Mouse (Mus musculus): Measurements from ENCODE around the gene Rnf212. TPM values are rescaled to one million over a fixed set of nuclear protein-coding genes. Genes with fewer than 3 reads are reported as not detected.

The Rnf212 gene
- total and polyA plus RNA-seq, 3 experiments = not detected

- H3K9me3 ChIP-seq (replicated peaks; ENCODE audit: low read length) = no peaks in the 10 kb centered on the region
- no peaks in the 10 kb centered on the region for H3K36me3 ChIP-seq (replicated peaks in 1 of 2; ENCODE audit: control insufficient read depth in 1 of 2, insufficient read depth in 1 of 2, low read length in 1 of 2)
- H3K4me2 ChIP-seq (ENCODE audit: insufficient read depth, low read depth, poor library complexity, severe bottlenecking) = no peak overlapping the region
- in situ Hi-C loops (cut with MboI; ENCODE audit: low pct_ligation_motif_present, low pct_unique_long_range_greater_than_20kb, low sequenced_read_pairs) (no loop called here), dilution Hi-C loops (cut with MboI; ENCODE audit: extremely low pct_ligation_motif_present, extremely low pct_unique_long_range_greater_than_20kb, low sequenced_read_pairs) (no loop called here)
- H3K79me2 ChIP-seq (replicated peaks; ENCODE audit: control insufficient read depth, extremely low read depth, insufficient read depth, poor library complexity, severe bottlenecking) = no peaks in the 10 kb centered on the region
- no peak overlapping the region for H3K27ac ChIP-seq (ENCODE audit: insufficient read depth, low read depth)
- H3K4me3 ChIP-seq (replicated peaks in 1 of 3; ENCODE audit: low read depth in 2 of 3, low read length in 2 of 3, poor library complexity in 1 of 3) = no peak overlapping the region
- no peaks in the 10 kb centered on the region for H3K4me1 ChIP-seq (ENCODE audit: control insufficient read depth in 1 of 2, insufficient read depth in 2 of 2)
- no peak for DNase-seq (ENCODE audit: extremely low read depth)
- TF ChIP-seq JUN (IDR thresholded peaks at IDR 0.05; ENCODE audit: insufficient read depth, low read depth, low read length) = no peak
- no peak for TF ChIP-seq UBTF (IDR thresholded peaks at IDR 0.05; ENCODE audit: low read depth, low read length)
- H3K27me3 ChIP-seq (replicated peaks) = no peaks in the 10 kb centered on the region
- H3K9ac ChIP-seq (ENCODE audit: insufficient read depth, low read depth) = no peak overlapping the region
These were observed 24.2 kb downstream of the Rnf212 start for GRCm38 (mm10) chr5:108750328-108751210.

GRCm38 (mm10) chr5:108744629-108745028, 30.2 kb downstream of the Rnf212 start:
- Histone ChIP-seq H3K79me2 (replicated peaks; ENCODE audit: control insufficient read depth, extremely low read depth, insufficient read depth, poor library complexity, severe bottlenecking) (no peaks in the 10 kb centered on the region), H3K27me3 (replicated peaks) (peaks cover 1% of the 10 kb centered on the region), H3K9me3 (replicated peaks; ENCODE audit: low read length) (no peaks in the 10 kb centered on the region), H3K27ac (ENCODE audit: insufficient read depth, low read depth) (no peak overlapping the region), H3K4me2 (ENCODE audit: insufficient read depth, low read depth, poor library complexity, severe bottlenecking) (no peak overlapping the region), H3K4me1 (ENCODE audit: control insufficient read depth in 1 of 2, insufficient read depth in 2 of 2) (no peaks in the 10 kb centered on the region), H3K9ac (ENCODE audit: insufficient read depth, low read depth) (no peak overlapping the region), H3K4me3 (replicated peaks in 1 of 3; ENCODE audit: low read depth in 2 of 3, low read length in 2 of 3, poor library complexity in 1 of 3) (no peak overlapping the region), H3K36me3 (replicated peaks in 1 of 2; ENCODE audit: control insufficient read depth in 1 of 2, insufficient read depth in 1 of 2, low read length in 1 of 2) (no peaks in the 10 kb centered on the region)
- dilution Hi-C loops (cut with MboI; ENCODE audit: extremely low pct_ligation_motif_present, extremely low pct_unique_long_range_greater_than_20kb, low sequenced_read_pairs) (no loop called here), in situ Hi-C loops (cut with MboI; ENCODE audit: low pct_ligation_motif_present, low pct_unique_long_range_greater_than_20kb, low sequenced_read_pairs) (no loop called here)
- no peak for TF ChIP-seq NRF1 (IDR thresholded peaks at IDR 0.05; ENCODE audit: low read depth, low read length)
- no peak for TF ChIP-seq CHD1 (IDR thresholded peaks at IDR 0.05; ENCODE audit: low read depth, low read length)
- no peak for TF ChIP-seq ZMIZ1 (IDR thresholded peaks at IDR 0.05; ENCODE audit: low read depth, low read length)
- TF ChIP-seq GABPA (IDR thresholded peaks at IDR 0.05; ENCODE audit: insufficient replicate concordance, low read depth, low read length) = no peak
- TF ChIP-seq NELFE (IDR thresholded peaks at IDR 0.05; ENCODE audit: low read depth, low read length) = no peak
- no peak for TF ChIP-seq TCF12 (IDR thresholded peaks at IDR 0.05; ENCODE audit: low read depth, low read length)
- TF ChIP-seq EP300 (IDR thresholded peaks at IDR 0.05; ENCODE audit: low read length) = no peak
- no peak for TF ChIP-seq MYC (IDR thresholded peaks at IDR 0.05; ENCODE audit: low read depth, low read length)
- no peak for TF ChIP-seq PAX5 (IDR thresholded peaks at IDR 0.05; ENCODE audit: low read length)
- no peak for TF ChIP-seq ZC3H11A (IDR thresholded peaks at IDR 0.05; ENCODE audit: low read depth, low read length)
- no peak for TF ChIP-seq MEF2A (IDR thresholded peaks at IDR 0.05; ENCODE audit: borderline replicate concordance, low read depth, low read length)
- no peak for TF ChIP-seq SIN3A (IDR thresholded peaks at IDR 0.05; ENCODE audit: low read length)
- TF ChIP-seq JUN (IDR thresholded peaks at IDR 0.05; ENCODE audit: insufficient read depth, low read depth, low read length) = no peak
- TF ChIP-seq UBTF (IDR thresholded peaks at IDR 0.05; ENCODE audit: low read depth, low read length) = no peak
- TF ChIP-seq TBP (conservative IDR thresholded peaks at IDR 0.05; ENCODE audit: low read depth, low read length) = no peak
- no peak for TF ChIP-seq ZNF384 (IDR thresholded peaks at IDR 0.05; ENCODE audit: low read depth, low read length)
- TF ChIP-seq USF1 (IDR thresholded peaks at IDR 0.05; ENCODE audit: low read depth, low read length) = no peak
- DNase-seq (ENCODE audit: extremely low read depth) = no peak

All from CH12.LX (cell line).